Mouse (Mus musculus) heart, postnatal 0 days (tissue): ENCODE measurements around the gene Fstl1.

Experiments
- CTCF ChIP-seq: IDR thresholded peaks from 2 replicates; pipeline ENCODE4 v1.5.1; 2016; ENCODE audit warnings: antibody characterized with exemption, control low read depth, low read depth
- EP300 ChIP-seq: IDR thresholded peaks from 2 replicates; pipeline ENCODE4 v1.6.1; 2016; ENCODE audit warnings: antibody characterized with exemption, low read depth

GRCm38 (mm10) chr16:37811874-37812273 is 35.2 kb downstream of the Fstl1 start:
- no peak for TF ChIP-seq CTCF
- no peak for TF ChIP-seq EP300
